Mouse (Mus musculus) urinary bladder, postnatal 36 days (tissue): ENCODE data around the gene Golph3.

Experiments used
- DNase-seq, 2 experiments: peaks; one replicate each; pipeline ENCODE4 v3.0.0; 2022; ENCODE audit warnings: low spot score in 2 of 2, mixed read lengths in 1 of 2

The Golph3 gene

GRCm38 (mm10) chr15:12380548-12380947, 59.3 kb downstream of the Golph3 start:
- peak in 1 of 2 experiments; percentile 51 for DNase-seq

GRCm38 (mm10) chr15:12384679-12385078, 63.4 kb downstream of the Golph3 start:
- DNase-seq: peak in 1 of 2 experiments; percentile 56

DNA sequence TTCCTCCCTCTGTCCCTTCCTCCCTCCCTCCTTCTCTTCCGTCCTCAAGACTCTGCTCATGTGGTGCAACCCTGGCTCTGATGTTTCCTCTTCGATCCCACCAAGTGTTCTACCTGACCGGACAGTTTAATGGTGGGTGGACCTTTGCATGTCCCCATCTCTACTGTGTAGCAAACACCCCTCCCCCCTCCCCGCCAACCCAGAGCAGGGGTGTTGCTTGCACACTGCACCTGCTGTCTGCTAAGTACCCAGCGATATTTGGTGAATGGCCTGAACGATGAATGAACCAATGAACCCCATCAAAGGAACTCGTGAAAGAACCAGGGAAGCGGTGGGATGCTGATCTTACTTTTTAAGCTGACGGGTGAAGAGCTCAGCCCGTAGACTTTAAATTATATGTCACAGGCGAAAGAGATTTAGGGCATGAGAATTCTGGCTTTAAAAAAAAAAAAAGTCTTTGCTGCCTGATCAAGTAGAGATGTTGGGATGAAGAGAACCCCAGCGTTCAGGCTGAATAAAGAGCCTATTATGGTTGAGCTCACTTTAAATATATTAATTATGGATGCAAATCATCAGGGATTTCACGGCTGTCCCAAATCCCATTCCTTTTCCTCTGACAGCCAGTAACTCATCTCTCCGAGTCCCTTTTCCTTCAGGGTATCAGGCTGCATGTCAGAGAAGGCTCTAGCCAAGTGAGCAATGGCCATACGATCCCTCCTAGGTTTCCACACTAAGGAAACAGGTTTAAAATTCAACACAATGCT, 67.7 kb downstream of the Golph3 start:
- no peak for DNase-seq

GRCm38 (mm10) chr15:12394758-12395157, 73.5 kb downstream of the Golph3 start:
- DNase-seq: no peak

DNA sequence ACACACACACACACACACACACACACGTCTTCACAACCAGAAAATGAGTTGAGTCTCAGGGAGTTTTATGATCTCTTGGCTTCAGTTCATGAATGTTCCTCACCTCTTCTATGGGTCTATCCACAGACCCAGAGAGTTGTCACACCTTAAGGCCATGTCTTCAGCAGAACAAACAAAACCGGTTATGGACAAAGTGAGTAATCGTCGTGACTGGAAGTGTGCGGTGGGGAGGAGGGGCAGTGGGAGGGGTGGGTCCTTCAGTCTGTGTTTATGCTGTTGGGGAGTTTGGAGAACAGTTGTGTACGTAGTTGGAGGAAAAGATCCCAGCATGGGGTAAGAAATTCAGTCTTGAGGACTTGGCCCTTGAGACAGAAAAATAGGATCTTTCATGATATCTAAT, 75.8 kb downstream of the Golph3 start:
- DNase-seq: no peak
